Mouse (Mus musculus): ENCODE results near the gene Galnt16. TPM values are rescaled to one million over a fixed set of nuclear protein-coding genes. Genes with fewer than 3 reads are reported as not detected.

Galnt16 gene
- polyA plus RNA-seq, 1 experiment from 2014 or later: 19.9 TPM

GRCm38 (mm10) chr12:80595566-80595965 is 77.5 kb downstream of the Galnt16 start:
- Histone ChIP-seq H3K4me3 (ENCODE audit: low read depth, low read length) (no peak overlapping the region), H3K9ac (ENCODE audit: low read length) (no peak overlapping the region), H3K4me1 (replicated peaks; ENCODE audit: control insufficient read depth, insufficient read depth, low read length) (no peaks in the 10 kb centered on the region), H3K27me3 (ENCODE audit: control insufficient read depth, insufficient read depth, low read length) (no peaks in the 10 kb centered on the region), H3K4me2 (ENCODE audit: low read depth, low read length, severe bottlenecking) (no peak overlapping the region), H3K36me3 (ENCODE audit: control insufficient read depth, insufficient read depth, low read length) (no peaks in the 10 kb centered on the region; the same call in 1 of the 2 replicates), H3K27ac (ENCODE audit: low read depth, low read length) (no peak overlapping the region), H3K9me3 (ENCODE audit: control insufficient read depth, low read length) (no peaks in the 10 kb centered on the region)
- DNase-seq (ENCODE audit: low spot score) (no peak), ATAC-seq (replicated peaks; ENCODE audit: low FRiP score) (no peak)
- WGBS: 94% methylated on average over 4 of the region's 4 CpGs

- Histone ChIP-seq H3K4me1 (replicated peaks; ENCODE audit: control insufficient read depth, insufficient read depth, low read length) (no peaks in the 10 kb centered on the region), H3K9ac (ENCODE audit: low read length) (no peak overlapping the region), H3K27me3 (ENCODE audit: control insufficient read depth, insufficient read depth, low read length) (no peaks in the 10 kb centered on the region), H3K9me3 (ENCODE audit: control insufficient read depth, low read length) (no peaks in the 10 kb centered on the region), H3K36me3 (ENCODE audit: control insufficient read depth, insufficient read depth, low read length) (no peaks in the 10 kb centered on the region; the same call in 1 of the 2 replicates), H3K27ac (ENCODE audit: low read depth, low read length) (no peak overlapping the region), H3K4me2 (ENCODE audit: low read depth, low read length, severe bottlenecking) (no peak overlapping the region), H3K4me3 (ENCODE audit: low read depth, low read length) (no peak overlapping the region)
- DNase-seq (ENCODE audit: low spot score) (no peak), ATAC-seq (replicated peaks; ENCODE audit: low FRiP score) (no peak)
- WGBS: 85% methylated on average over 4 of the region's 4 CpGs
Observed at GRCm38 (mm10) chr12:80595968-80596367, 77.9 kb downstream of the Galnt16 start.

GRCm38 (mm10) chr12:80598236-80598635 is 80.2 kb downstream of the Galnt16 start:
- Histone ChIP-seq H3K36me3 (ENCODE audit: control insufficient read depth, insufficient read depth, low read length) (no peaks in the 10 kb centered on the region; the same call in 1 of the 2 replicates), H3K4me3 (ENCODE audit: low read depth, low read length) (no peak overlapping the region), H3K27ac (ENCODE audit: low read depth, low read length) (no peak overlapping the region), H3K9me3 (ENCODE audit: control insufficient read depth, low read length) (no peaks in the 10 kb centered on the region), H3K9ac (ENCODE audit: low read length) (no peak overlapping the region), H3K27me3 (ENCODE audit: control insufficient read depth, insufficient read depth, low read length) (no peaks in the 10 kb centered on the region), H3K4me1 (replicated peaks; ENCODE audit: control insufficient read depth, insufficient read depth, low read length) (no peaks in the 10 kb centered on the region), H3K4me2 (ENCODE audit: low read depth, low read length, severe bottlenecking) (no peak overlapping the region)
- ATAC-seq (replicated peaks; ENCODE audit: low FRiP score): no peak
- WGBS: 55% methylated on average over 7 of the region's 7 CpGs
- no peak for DNase-seq (ENCODE audit: low spot score)

GRCm38 (mm10) chr12:80598756-80599155 is 80.7 kb downstream of the Galnt16 start:
- Histone ChIP-seq H3K27me3 (ENCODE audit: control insufficient read depth, insufficient read depth, low read length) (no peaks in the 10 kb centered on the region), H3K9me3 (ENCODE audit: control insufficient read depth, low read length) (no peaks in the 10 kb centered on the region), H3K4me1 (replicated peaks; ENCODE audit: control insufficient read depth, insufficient read depth, low read length) (no peaks in the 10 kb centered on the region), H3K4me3 (ENCODE audit: low read depth, low read length) (no peak overlapping the region), H3K4me2 (ENCODE audit: low read depth, low read length, severe bottlenecking) (no peak overlapping the region), H3K36me3 (ENCODE audit: control insufficient read depth, insufficient read depth, low read length) (no peaks in the 10 kb centered on the region; the same call in 1 of the 2 replicates), H3K27ac (ENCODE audit: low read depth, low read length) (no peak overlapping the region), H3K9ac (ENCODE audit: low read length) (no peak overlapping the region)
- ATAC-seq (replicated peaks; ENCODE audit: low FRiP score): no peak
- DNase-seq (ENCODE audit: low spot score): no peak
- 51% methylated on average over 6 of the region's 6 CpGs for WGBS

- H3K27me3 ChIP-seq (ENCODE audit: control insufficient read depth, insufficient read depth, low read length): no peaks in the 10 kb centered on the region
- no peaks in the 10 kb centered on the region for H3K4me1 ChIP-seq (replicated peaks; ENCODE audit: control insufficient read depth, insufficient read depth, low read length)
- H3K36me3 ChIP-seq (ENCODE audit: control insufficient read depth, insufficient read depth, low read length): no peaks in the 10 kb centered on the region; the same call in 1 of the 2 replicates
- H3K4me2 ChIP-seq (ENCODE audit: low read depth, low read length, severe bottlenecking): no peak overlapping the region
- H3K4me3 ChIP-seq (ENCODE audit: low read depth, low read length): no peak overlapping the region
- 86% methylated on average over 9 of the region's 9 CpGs for WGBS
- no peak overlapping the region for H3K9ac ChIP-seq (ENCODE audit: low read length)
- no peak overlapping the region for H3K27ac ChIP-seq (ENCODE audit: low read depth, low read length)
- ATAC-seq (replicated peaks; ENCODE audit: low FRiP score): no peak
- no peaks in the 10 kb centered on the region for H3K9me3 ChIP-seq (ENCODE audit: control insufficient read depth, low read length)
- no peak for DNase-seq (ENCODE audit: low spot score)
Observed at GRCm38 (mm10) chr12:80601597-80602269, 83.7 kb downstream of the Galnt16 start.

GRCm38 (mm10) chr12:80602432-80602831 is 84.4 kb downstream of the Galnt16 start:
- Histone ChIP-seq H3K36me3 (ENCODE audit: control insufficient read depth, insufficient read depth, low read length) (no peaks in the 10 kb centered on the region), H3K4me2 (ENCODE audit: low read depth, low read length, severe bottlenecking) (no peak overlapping the region), H3K9ac (ENCODE audit: low read length) (no peak overlapping the region), H3K4me1 (replicated peaks; ENCODE audit: control insufficient read depth, insufficient read depth, low read length) (no peaks in the 10 kb centered on the region), H3K27ac (ENCODE audit: low read depth, low read length) (no peak overlapping the region), H3K27me3 (ENCODE audit: control insufficient read depth, insufficient read depth, low read length) (no peaks in the 10 kb centered on the region), H3K4me3 (ENCODE audit: low read depth, low read length) (no peak overlapping the region), H3K9me3 (ENCODE audit: control insufficient read depth, low read length) (no peaks in the 10 kb centered on the region)
- WGBS: 94% methylated on average over 5 of the region's 5 CpGs
- DNase-seq (ENCODE audit: low spot score) (no peak), ATAC-seq (replicated peaks; ENCODE audit: low FRiP score) (no peak)

- 82% methylated on average over 4 of the region's 4 CpGs for WGBS
- no peak overlapping the region for H3K27ac ChIP-seq (ENCODE audit: low read depth, low read length)
Observed at GRCm38 (mm10) chr12:80603566-80603965, 85.5 kb downstream of the Galnt16 start.

GRCm38 (mm10) chr12:80604218-80604617 is 86.1 kb downstream of the Galnt16 start:
- Histone ChIP-seq H3K9ac (ENCODE audit: low read length) (no peak overlapping the region), H3K9me3 (ENCODE audit: control insufficient read depth, low read length) (no peaks in the 10 kb centered on the region), H3K27me3 (ENCODE audit: control insufficient read depth, insufficient read depth, low read length) (no peaks in the 10 kb centered on the region), H3K36me3 (ENCODE audit: control insufficient read depth, insufficient read depth, low read length) (no peaks in the 10 kb centered on the region), H3K4me3 (ENCODE audit: low read depth, low read length) (no peak overlapping the region), H3K27ac (ENCODE audit: low read depth, low read length) (no peak overlapping the region), H3K4me2 (ENCODE audit: low read depth, low read length, severe bottlenecking) (no peak overlapping the region), H3K4me1 (replicated peaks; ENCODE audit: control insufficient read depth, insufficient read depth, low read length) (no peaks in the 10 kb centered on the region)
- DNase-seq (ENCODE audit: low spot score) (no peak), ATAC-seq (replicated peaks; ENCODE audit: low FRiP score) (no peak)
- 89% methylated on average over 2 of the region's 2 CpGs for WGBS

More at GRCm38 (mm10) chr12:80603566-80603965, 85.5 kb downstream of the Galnt16 start:
- H3K4me1 ChIP-seq (replicated peaks; ENCODE audit: control insufficient read depth, insufficient read depth, low read length): no peaks in the 10 kb centered on the region
- no peak overlapping the region for H3K4me2 ChIP-seq (ENCODE audit: low read depth, low read length, severe bottlenecking)
- H3K36me3 ChIP-seq (ENCODE audit: control insufficient read depth, insufficient read depth, low read length): no peaks in the 10 kb centered on the region
- no peak for ATAC-seq (replicated peaks; ENCODE audit: low FRiP score)
- no peak overlapping the region for H3K4me3 ChIP-seq (ENCODE audit: low read depth, low read length)
- no peaks in the 10 kb centered on the region for H3K9me3 ChIP-seq (ENCODE audit: control insufficient read depth, low read length)
- DNase-seq (ENCODE audit: low spot score): no peak
- H3K27me3 ChIP-seq (ENCODE audit: control insufficient read depth, insufficient read depth, low read length): no peaks in the 10 kb centered on the region
- no peak overlapping the region for H3K9ac ChIP-seq (ENCODE audit: low read length)

- Histone ChIP-seq H3K27me3 (ENCODE audit: control insufficient read depth, insufficient read depth, low read length) (no peaks in the 10 kb centered on the region), H3K36me3 (ENCODE audit: control insufficient read depth, insufficient read depth, low read length) (no peaks in the 10 kb centered on the region), H3K27ac (ENCODE audit: low read depth, low read length) (no peak overlapping the region), H3K4me1 (replicated peaks; ENCODE audit: control insufficient read depth, insufficient read depth, low read length) (no peaks in the 10 kb centered on the region), H3K9me3 (ENCODE audit: control insufficient read depth, low read length) (no peaks in the 10 kb centered on the region), H3K9ac (ENCODE audit: low read length) (no peak overlapping the region), H3K4me2 (ENCODE audit: low read depth, low read length, severe bottlenecking) (no peak overlapping the region), H3K4me3 (ENCODE audit: low read depth, low read length) (no peak overlapping the region)
- ATAC-seq (replicated peaks; ENCODE audit: low FRiP score): no peak
- DNase-seq (ENCODE audit: low spot score): no peak
- 89% methylated on average over 1 of the region's 1 CpGs for WGBS
Observed at GRCm38 (mm10) chr12:80608576-80608975, 90.5 kb downstream of the Galnt16 start.

All from forebrain, embryonic 11.5 days (tissue).